Mouse (Mus musculus) erythroblast, embryonic 14.5 days (primary cell): ENCODE results near the gene Mmp24.

Experiments used
- GATA1 ChIP-seq: IDR thresholded peaks from 2 replicates; pipeline ENCODE4 v1.6.1; 2012; ENCODE audit warnings: low read length, inconsistent platforms, mixed read lengths
- TAL1 ChIP-seq: IDR thresholded peaks from 3 replicates; pipeline ENCODE4 v1.6.1; 2012; ENCODE audit warnings: low read length, inconsistent platforms, mixed read lengths

GRCm38 (mm10) chr2:155779506-155779905 lies 4.4 kb downstream of the Mmp24 start:
- TF ChIP-seq GATA1: no peak
- TF ChIP-seq TAL1: no peak
